Mouse (Mus musculus): ENCODE data around the gene Coro1a. TPM values are rescaled to one million over a fixed set of nuclear protein-coding genes. Genes with fewer than 3 reads are reported as not detected.

The Coro1a gene
- polyA plus RNA-seq, 1 experiment from 2014 or later = 37.7 TPM

DNA sequence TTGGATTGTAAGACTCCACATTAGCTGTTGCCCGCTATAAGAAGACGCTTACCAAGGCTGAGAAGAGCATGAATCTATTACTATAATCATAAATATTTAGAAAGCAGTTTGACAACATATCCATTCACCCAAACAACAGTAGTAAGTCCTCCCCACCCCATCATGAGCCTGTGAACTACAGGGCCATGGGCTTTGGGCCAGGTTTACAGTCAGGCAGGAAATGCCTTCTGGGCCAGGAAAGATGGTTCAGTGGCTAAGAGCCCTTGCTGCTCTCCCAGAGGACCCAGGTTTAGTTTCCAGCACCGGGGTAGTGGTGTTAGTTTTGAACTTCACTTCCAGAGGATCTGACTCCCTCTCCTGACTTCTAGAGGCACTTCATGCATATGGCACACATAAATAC lies 10.0 kb upstream of the Coro1a start:
- H3K36me3 ChIP-seq (ENCODE audit: control insufficient read depth, insufficient read depth, low read length) = no peaks in the 10 kb centered on the region
- no peaks in the 10 kb centered on the region for H3K9me3 ChIP-seq (ENCODE audit: control insufficient read depth, low read length)
- H3K4me2 ChIP-seq (ENCODE audit: low read depth, severe bottlenecking) = no peak overlapping the region
- H3K27me3 ChIP-seq (ENCODE audit: control insufficient read depth, insufficient read depth, low read length) = no peaks in the 10 kb centered on the region
- WGBS = 95% methylated on average over 3 of the region's 3 CpGs
- DNase-seq (ENCODE audit: low spot score) = no peak
- H3K4me3 ChIP-seq (ENCODE audit: low read depth, low read length) = no peak overlapping the region
- no peak for ATAC-seq (ENCODE audit: insufficient number of reproducible peaks, low FRiP score, low TSS enrichment, low read depth)
- no peaks in the 10 kb centered on the region for H3K4me1 ChIP-seq (ENCODE audit: control insufficient read depth, insufficient read depth, low read length)
- H3K9ac ChIP-seq (ENCODE audit: low read length) = no peak overlapping the region
- no peak overlapping the region for H3K27ac ChIP-seq (replicated peaks; ENCODE audit: low read depth, low read length)

DNA sequence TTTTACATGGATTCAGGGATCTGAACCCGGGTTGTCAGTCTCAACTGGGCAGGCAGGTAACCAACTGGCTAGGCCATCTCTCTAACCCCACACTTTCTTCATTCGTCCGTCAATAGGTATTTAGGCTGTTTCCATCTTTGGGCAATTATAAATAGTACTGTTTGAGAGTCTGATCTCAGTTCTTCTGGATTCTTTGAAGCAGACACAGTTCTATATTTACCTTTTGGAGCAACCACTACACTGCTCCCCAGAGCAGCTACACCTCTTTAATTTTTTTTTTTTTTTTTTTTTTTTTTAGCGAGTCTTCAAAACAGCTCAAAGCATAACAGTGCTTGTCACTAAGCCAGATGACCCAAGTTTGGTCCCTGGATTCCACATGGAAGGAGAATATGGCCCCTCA lies 8.1 kb upstream of the Coro1a start:
- H3K4me2 ChIP-seq (ENCODE audit: low read depth, severe bottlenecking) = no peak overlapping the region
- no peak overlapping the region for H3K4me3 ChIP-seq (ENCODE audit: low read depth, low read length)
- no peak overlapping the region for H3K27ac ChIP-seq (replicated peaks; ENCODE audit: low read depth, low read length)
- H3K36me3 ChIP-seq (ENCODE audit: control insufficient read depth, insufficient read depth, low read length) = no peaks in the 10 kb centered on the region
- no peaks in the 10 kb centered on the region for H3K27me3 ChIP-seq (ENCODE audit: control insufficient read depth, insufficient read depth, low read length)
- DNase-seq (ENCODE audit: low spot score) (no peak), ATAC-seq (ENCODE audit: insufficient number of reproducible peaks, low FRiP score, low TSS enrichment, low read depth) (no peak)
- H3K9ac ChIP-seq (ENCODE audit: low read length) = no peak overlapping the region
- no peaks in the 10 kb centered on the region for H3K4me1 ChIP-seq (ENCODE audit: control insufficient read depth, insufficient read depth, low read length)
- no peaks in the 10 kb centered on the region for H3K9me3 ChIP-seq (ENCODE audit: control insufficient read depth, low read length)
- WGBS = 90% methylated on average over 4 of the region's 4 CpGs

DNA sequence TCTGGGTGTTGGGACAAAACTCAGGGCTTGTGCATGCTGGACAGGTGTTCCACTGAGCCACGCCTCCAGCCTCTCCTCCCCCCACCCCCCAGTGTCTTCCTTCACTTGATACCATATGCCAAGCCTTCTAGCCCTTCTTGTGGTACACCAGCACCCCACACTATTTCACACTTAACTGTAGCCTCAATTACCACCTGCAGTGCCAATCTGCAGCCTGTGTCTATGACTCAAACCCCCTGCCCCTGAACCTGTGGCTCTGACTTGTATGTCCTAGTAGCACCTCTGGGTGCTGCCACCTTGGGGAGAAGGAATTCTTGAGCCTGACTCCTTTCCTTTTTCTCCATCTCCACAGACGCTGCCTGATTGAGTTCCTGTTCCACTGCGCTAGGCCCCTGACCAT lies 4.3 kb upstream of the Coro1a start:
- H3K27me3 ChIP-seq (ENCODE audit: control insufficient read depth, insufficient read depth, low read length) = no peaks in the 10 kb centered on the region
- ATAC-seq (ENCODE audit: insufficient number of reproducible peaks, low FRiP score, low TSS enrichment, low read depth) = no peak
- 81% methylated on average over 3 of the region's 3 CpGs for WGBS

DNA sequence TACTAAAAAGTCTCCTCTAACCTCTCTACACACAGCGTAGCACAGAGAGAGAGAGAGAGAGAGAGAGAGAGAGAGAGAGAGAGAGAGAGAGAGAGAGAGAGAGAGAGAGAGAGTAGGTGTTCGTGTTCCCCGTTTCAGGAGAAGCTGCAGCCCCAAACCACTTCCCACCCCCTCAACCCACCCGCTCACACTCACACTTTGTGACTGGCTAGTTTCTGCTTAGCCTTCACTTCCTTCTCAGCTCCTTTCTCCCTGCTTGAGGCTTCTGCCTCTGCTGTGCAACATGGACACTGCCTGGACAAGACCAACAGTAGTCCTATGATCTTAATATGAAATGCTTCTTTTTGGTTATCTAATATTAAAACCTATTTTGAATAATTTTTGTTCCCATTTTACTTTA lies 2.7 kb upstream of the Coro1a start:
- H3K27ac ChIP-seq (replicated peaks; ENCODE audit: low read depth, low read length) = no peak overlapping the region
- H3K9me3 ChIP-seq (ENCODE audit: control insufficient read depth, low read length) = no peaks in the 10 kb centered on the region; the same call in 1 of the 2 replicates
- H3K9ac ChIP-seq (ENCODE audit: low read length) = no peak overlapping the region
- no peak overlapping the region for H3K4me3 ChIP-seq (ENCODE audit: low read depth, low read length)
- WGBS = 76% methylated on average over 4 of the region's 4 CpGs
- ATAC-seq (ENCODE audit: insufficient number of reproducible peaks, low FRiP score, low TSS enrichment, low read depth) (no peak), DNase-seq (ENCODE audit: low spot score) (no peak)
- H3K36me3 ChIP-seq (ENCODE audit: control insufficient read depth, insufficient read depth, low read length) = no peaks in the 10 kb centered on the region
- H3K4me1 ChIP-seq (ENCODE audit: control insufficient read depth, insufficient read depth, low read length) = no peaks in the 10 kb centered on the region
- no peaks in the 10 kb centered on the region for H3K27me3 ChIP-seq (ENCODE audit: control insufficient read depth, insufficient read depth, low read length)
- H3K4me2 ChIP-seq (ENCODE audit: low read depth, severe bottlenecking) = no peak overlapping the region

More for the DNA sequence above, 4.3 kb upstream of the Coro1a start:
- H3K9me3 ChIP-seq (ENCODE audit: control insufficient read depth, low read length) = no peaks in the 10 kb centered on the region; the same call in 1 of the 2 replicates
- no peak overlapping the region for H3K4me3 ChIP-seq (ENCODE audit: low read depth, low read length)
- H3K4me2 ChIP-seq (ENCODE audit: low read depth, severe bottlenecking) = no peak overlapping the region
- H3K9ac ChIP-seq (ENCODE audit: low read length) = no peak overlapping the region
- no peaks in the 10 kb centered on the region for H3K36me3 ChIP-seq (ENCODE audit: control insufficient read depth, insufficient read depth, low read length)
- H3K4me1 ChIP-seq (ENCODE audit: control insufficient read depth, insufficient read depth, low read length) = no peaks in the 10 kb centered on the region
- no peak overlapping the region for H3K27ac ChIP-seq (replicated peaks; ENCODE audit: low read depth, low read length)
- DNase-seq (ENCODE audit: low spot score) = no peak

DNA sequence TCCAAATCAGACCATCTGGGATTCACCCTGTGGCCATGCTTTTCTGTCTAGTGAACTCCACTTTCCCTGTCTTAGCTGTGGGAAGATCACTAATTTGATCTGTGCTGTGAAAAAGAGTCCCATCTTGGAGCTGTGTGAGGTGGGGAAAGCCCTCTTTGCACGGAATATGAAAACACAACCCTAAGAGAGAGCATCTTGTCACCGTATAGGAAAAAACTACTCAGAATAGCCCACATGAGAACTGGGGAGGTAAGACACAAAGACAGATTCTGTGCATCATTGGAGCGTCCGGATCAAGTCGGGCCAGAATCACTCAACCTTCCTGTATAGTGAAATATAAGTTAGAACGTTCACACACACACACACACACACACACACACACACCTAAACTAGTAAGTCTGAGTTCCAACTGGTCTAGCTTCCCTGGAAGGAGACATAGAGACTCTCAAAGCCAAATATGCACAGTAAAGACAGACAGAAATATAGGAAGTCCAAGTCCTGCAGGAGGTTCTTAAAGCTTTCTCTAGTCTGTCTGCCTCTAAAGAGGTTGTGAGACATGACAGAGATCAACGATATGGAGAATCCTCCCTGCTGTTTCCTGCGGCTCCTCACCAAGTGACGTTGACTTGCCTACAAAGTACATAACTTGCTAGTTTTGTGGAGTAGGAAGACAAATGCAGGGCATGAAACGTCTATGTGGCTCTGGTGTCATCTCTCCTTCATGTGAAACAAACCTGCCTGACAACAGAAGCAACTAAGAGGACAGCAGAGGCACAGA lies 777 bp upstream of the Coro1a start:
- H3K9me3 ChIP-seq (ENCODE audit: control insufficient read depth, low read length) = no peaks in the 10 kb centered on the region; the same call in 1 of the 2 replicates
- no peak overlapping the region for H3K9ac ChIP-seq (ENCODE audit: low read length)
- no peaks in the 10 kb centered on the region for H3K36me3 ChIP-seq (ENCODE audit: control insufficient read depth, insufficient read depth, low read length)
- H3K27me3 ChIP-seq (ENCODE audit: control insufficient read depth, insufficient read depth, low read length) = peaks cover 3% of the 10 kb centered on the region; the same call in 1 of the 2 replicates
- WGBS = 81% methylated on average over 10 of the region's 10 CpGs
- no peak for DNase-seq (ENCODE audit: low spot score)
- no peak overlapping the region for H3K4me2 ChIP-seq (ENCODE audit: low read depth, severe bottlenecking)
- no peak overlapping the region for H3K27ac ChIP-seq (replicated peaks; ENCODE audit: low read depth, low read length)
- no peak overlapping the region for H3K4me3 ChIP-seq (ENCODE audit: low read depth, low read length)
- no peak for ATAC-seq (ENCODE audit: insufficient number of reproducible peaks, low FRiP score, low TSS enrichment, low read depth)
- H3K4me1 ChIP-seq (ENCODE audit: control insufficient read depth, insufficient read depth, low read length) = peaks cover 8% of the 10 kb centered on the region

DNA sequence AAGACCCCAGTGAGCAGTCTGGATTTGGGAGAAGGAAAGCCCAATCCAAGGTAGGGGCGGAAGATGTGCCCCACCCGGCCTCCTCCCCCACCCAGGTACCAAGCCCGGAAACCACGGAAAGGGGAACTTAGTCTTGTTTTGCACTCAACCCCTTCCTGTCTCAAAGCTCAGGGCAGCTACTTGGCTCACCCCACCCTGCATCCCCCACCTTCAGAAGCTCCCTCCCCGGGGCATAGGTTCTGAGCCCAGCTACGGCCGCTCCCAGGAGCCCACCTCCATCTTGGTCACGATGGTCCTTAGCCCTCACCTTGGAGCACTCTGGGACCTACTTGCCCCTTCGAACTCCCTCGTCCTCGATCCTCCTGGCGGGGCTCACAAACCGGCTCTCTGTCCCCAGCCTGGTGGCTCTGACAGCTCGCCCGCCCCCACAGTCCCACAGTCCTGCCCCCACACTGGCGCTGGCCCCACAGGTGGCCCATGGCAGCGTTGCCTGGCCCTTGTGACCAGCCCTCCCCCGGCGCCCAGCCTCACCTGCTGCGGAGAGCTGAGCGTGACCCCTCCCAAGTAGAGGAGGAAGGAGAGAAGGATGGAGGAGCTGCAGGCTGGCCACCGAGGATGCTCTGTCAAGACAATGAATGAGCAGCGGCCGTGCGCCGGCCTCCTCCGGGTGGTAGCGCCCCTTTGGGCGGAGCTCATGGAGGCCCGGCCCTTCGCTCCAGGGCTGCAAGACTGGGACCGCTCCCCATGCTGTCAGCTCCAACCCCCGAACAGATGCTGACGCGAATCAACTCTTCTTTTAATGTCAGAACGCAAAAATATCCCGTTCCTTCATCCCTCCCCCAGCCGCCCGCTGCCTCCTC lies 3.2 kb downstream of the Coro1a start:
- no peak; the same call in 1 of the 2 replicates for ATAC-seq (ENCODE audit: insufficient number of reproducible peaks, low FRiP score, low TSS enrichment, low read depth)

DNA sequence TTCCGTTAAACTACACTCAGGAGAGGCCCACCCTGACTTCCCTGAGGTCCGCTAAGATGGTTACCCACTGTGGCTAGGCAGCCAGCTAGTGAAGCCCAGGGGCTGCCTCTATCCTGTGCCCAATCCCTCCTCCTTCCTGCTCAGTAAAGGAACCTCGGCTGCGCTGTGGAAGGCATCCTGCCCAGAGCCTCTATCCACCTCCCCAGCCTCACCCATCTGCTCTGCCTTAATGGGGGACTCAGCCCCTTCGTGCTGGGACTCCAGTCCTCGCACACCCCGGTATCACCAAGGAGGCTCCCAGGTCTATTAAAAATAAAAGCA lies 3.9 kb downstream of the Coro1a start:
- no peaks in the 10 kb centered on the region for H3K9me3 ChIP-seq (ENCODE audit: control insufficient read depth, low read length)
- WGBS = 15% methylated on average over 7 of the region's 7 CpGs
- peak overlapping the region; percentile 62; the same call in 1 of the 2 replicates for H3K4me3 ChIP-seq (ENCODE audit: low read depth, low read length)
- peak overlapping the region; percentile 34 for H3K9ac ChIP-seq (ENCODE audit: low read length)
- ATAC-seq (ENCODE audit: insufficient number of reproducible peaks, low FRiP score, low TSS enrichment, low read depth) (no peak), DNase-seq (ENCODE audit: low spot score) (no peak)
- H3K4me1 ChIP-seq (ENCODE audit: control insufficient read depth, insufficient read depth, low read length) = peaks cover 8% of the 10 kb centered on the region
- no peaks in the 10 kb centered on the region for H3K36me3 ChIP-seq (ENCODE audit: control insufficient read depth, insufficient read depth, low read length)
- H3K27ac ChIP-seq (replicated peaks; ENCODE audit: low read depth, low read length) = no peak overlapping the region
- H3K27me3 ChIP-seq (ENCODE audit: control insufficient read depth, insufficient read depth, low read length) = peaks cover 5% of the 10 kb centered on the region; the same call in 1 of the 2 replicates
- H3K4me2 ChIP-seq (ENCODE audit: low read depth, severe bottlenecking) = peak overlapping the region; percentile 99

More for the DNA sequence above, 3.2 kb downstream of the Coro1a start:
- Histone ChIP-seq H3K4me3 (ENCODE audit: low read depth, low read length) (peak overlapping the region; percentile 62), H3K36me3 (ENCODE audit: control insufficient read depth, insufficient read depth, low read length) (no peaks in the 10 kb centered on the region), H3K27me3 (ENCODE audit: control insufficient read depth, insufficient read depth, low read length) (peaks cover 5% of the 10 kb centered on the region; the same call in 1 of the 2 replicates), H3K27ac (replicated peaks; ENCODE audit: low read depth, low read length) (no peak overlapping the region), H3K9me3 (ENCODE audit: control insufficient read depth, low read length) (no peaks in the 10 kb centered on the region; the same call in 1 of the 2 replicates), H3K4me2 (ENCODE audit: low read depth, severe bottlenecking) (peak overlapping the region; percentile 99), H3K4me1 (ENCODE audit: control insufficient read depth, insufficient read depth, low read length) (peaks cover 8% of the 10 kb centered on the region), H3K9ac (ENCODE audit: low read length) (peak overlapping the region; percentile 65)
- peak; percentile 77 for DNase-seq (ENCODE audit: low spot score)
- 3% methylated on average over 38 of the region's 39 CpGs for WGBS

DNA sequence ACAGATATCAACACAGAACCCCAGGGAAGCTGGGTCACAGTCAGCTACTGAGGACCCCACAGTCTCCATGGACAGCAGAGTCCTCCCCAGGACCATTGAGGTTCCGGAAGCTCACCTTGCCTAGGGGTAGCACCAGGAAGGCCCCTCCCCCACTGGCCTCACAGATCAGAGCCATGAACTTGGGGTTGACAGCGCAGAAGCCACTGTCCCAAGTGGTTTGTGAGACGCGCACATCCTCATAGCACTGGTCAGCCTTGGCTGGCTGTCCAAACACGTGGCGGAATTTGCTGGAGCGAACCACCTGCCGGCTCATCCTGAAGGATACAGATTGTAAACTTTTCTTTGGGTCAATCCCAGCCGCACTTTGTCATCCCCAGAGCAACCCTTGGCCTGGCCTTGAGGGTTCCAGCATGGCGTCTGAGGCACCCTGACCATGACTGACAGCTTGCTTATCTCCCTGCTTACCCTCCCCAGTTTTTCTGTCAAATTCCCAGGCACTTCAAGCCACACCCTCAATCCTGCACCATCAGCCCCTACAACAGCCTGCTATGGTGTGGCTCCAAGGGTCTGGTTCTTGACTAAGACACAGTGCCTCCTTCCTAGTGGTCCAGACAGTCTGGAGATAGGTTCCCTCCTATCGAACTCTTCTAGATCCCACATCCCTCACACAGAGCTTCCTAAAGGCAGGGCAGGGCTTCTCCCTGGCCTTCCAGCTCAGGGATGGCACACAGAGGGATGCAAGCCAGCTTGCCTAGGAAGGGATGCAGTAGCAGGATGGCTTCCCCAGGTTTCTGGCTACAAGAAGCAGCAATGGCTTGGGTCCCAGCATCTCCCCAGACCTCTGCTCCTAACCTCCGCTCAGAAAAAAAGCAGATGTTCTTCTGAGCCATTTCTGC lies 4.5 kb downstream of the Coro1a start:
- H3K27me3 ChIP-seq (ENCODE audit: control insufficient read depth, insufficient read depth, low read length) = peaks cover 5% of the 10 kb centered on the region; the same call in 1 of the 2 replicates
- no peak overlapping the region for H3K4me3 ChIP-seq (ENCODE audit: low read depth, low read length)
- ATAC-seq (ENCODE audit: insufficient number of reproducible peaks, low FRiP score, low TSS enrichment, low read depth) = no peak
- no peak overlapping the region for H3K27ac ChIP-seq (replicated peaks; ENCODE audit: low read depth, low read length)
- H3K36me3 ChIP-seq (ENCODE audit: control insufficient read depth, insufficient read depth, low read length) = no peaks in the 10 kb centered on the region
- 80% methylated on average over 12 of the region's 12 CpGs for WGBS
- H3K9me3 ChIP-seq (ENCODE audit: control insufficient read depth, low read length) = no peaks in the 10 kb centered on the region
- H3K9ac ChIP-seq (ENCODE audit: low read length) = peak overlapping the region; percentile 34; the same call in 1 of the 2 replicates
- DNase-seq (ENCODE audit: low spot score) = no peak
- H3K4me2 ChIP-seq (ENCODE audit: low read depth, severe bottlenecking) = peak overlapping the region; percentile 99; the same call in 1 of the 2 replicates
- H3K4me1 ChIP-seq (ENCODE audit: control insufficient read depth, insufficient read depth, low read length) = peaks cover 8% of the 10 kb centered on the region
